Mouse (Mus musculus): ENCODE data around the gene Pclo.

- TF ChIP-seq CTCF (IDR thresholded peaks at IDR 0.05; ENCODE audit: borderline replicate concordance, insufficient read depth, low read length) = no peak
- no peak for TF ChIP-seq POLR2A (IDR thresholded peaks at IDR 0.05; ENCODE audit: low read depth, low read length)
Observed at GRCm38 (mm10) chr5:14723576-14723975, 208.9 kb downstream of the Pclo start.

Data from embryonic fibroblast, embryonic 13.5 days (primary cell).